Mouse (Mus musculus): ENCODE measurements around the gene Flywch2. TPM values are rescaled to one million over a fixed set of nuclear protein-coding genes. Genes with fewer than 3 reads are reported as not detected.

The Flywch2 gene
- under 1 TPM in 1 of 2 experiments, not detected in 1; 0.53 TPM for total RNA-seq (2023)

DNA sequence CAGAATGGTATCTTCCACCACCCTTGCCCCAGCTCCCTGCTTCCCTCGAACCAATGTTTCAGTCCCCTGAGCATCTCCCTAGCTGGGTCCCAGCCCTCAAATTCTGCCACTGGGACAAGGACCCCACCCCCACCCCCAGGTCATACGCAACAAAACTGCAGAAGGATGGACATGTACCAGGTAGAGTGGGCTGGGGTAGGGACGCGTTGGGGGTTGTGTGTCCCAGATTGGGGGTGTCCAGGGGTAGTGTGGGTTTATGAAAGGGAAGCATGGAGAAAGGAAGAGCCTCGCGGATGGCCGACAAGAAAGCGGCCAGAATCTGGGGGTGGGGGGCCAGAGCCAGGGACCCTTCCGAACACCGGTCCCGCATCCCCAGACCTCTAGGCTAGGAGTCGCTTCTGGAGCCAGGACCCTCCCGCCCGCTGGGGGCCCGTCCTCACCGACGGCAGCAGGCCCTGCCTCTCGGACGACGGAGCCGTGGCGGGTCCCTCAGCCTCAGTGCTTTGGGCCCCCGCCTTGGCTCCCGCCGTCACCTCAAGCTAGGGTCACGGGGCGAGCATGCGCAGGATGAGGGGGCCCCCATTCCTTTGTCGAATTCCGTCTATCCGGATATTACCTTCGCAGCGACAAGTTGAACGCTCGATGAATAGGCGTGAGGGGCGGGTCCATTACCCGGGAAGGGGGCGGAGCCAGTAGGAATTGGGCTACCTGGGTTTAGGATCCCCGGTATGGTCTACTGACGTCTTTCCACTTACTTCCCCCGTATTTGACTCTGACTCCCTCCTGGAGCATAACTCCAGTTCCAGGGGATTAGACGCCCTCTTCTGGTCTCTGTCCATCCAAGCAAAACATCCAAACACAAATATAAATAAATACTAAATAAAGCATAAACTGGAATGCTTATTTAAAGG, at the start of gene Flywch2:
Gene Flywch2, minus strand, starts transcription at position 521 of the 911 bp plus-strand sequence.

DNA sequence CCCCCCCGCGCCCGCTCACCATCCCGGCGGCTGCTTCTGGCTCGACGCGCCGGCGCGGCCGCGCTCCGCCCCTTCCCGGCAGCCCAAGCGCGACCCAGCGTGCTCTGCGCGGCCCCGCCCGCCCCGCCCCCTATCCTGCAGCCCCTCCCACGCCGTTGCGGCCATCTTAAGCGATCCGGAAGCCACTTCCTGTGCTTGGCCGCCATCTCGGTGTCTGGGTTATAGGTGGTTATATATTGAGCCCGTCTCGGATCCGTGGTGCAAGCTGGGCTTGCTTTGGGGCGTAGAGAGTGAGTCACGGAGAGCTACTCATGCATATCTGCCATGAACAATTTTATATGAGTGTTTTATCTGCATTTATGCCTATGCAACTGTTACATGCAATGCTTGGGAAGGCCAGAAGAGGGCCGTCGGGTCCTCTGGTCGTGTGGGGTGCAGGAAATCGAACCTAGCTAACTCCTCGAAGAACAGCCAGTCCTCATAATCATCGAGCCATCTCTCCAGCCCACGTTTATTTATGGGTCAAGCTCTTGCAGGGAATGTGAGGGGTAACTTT, 43.3 kb upstream of the Flywch2 start, which contains the start of gene Elob:
Gene Elob, minus strand, starts transcription at position 73 of the 556 bp plus-strand sequence.

DNA sequence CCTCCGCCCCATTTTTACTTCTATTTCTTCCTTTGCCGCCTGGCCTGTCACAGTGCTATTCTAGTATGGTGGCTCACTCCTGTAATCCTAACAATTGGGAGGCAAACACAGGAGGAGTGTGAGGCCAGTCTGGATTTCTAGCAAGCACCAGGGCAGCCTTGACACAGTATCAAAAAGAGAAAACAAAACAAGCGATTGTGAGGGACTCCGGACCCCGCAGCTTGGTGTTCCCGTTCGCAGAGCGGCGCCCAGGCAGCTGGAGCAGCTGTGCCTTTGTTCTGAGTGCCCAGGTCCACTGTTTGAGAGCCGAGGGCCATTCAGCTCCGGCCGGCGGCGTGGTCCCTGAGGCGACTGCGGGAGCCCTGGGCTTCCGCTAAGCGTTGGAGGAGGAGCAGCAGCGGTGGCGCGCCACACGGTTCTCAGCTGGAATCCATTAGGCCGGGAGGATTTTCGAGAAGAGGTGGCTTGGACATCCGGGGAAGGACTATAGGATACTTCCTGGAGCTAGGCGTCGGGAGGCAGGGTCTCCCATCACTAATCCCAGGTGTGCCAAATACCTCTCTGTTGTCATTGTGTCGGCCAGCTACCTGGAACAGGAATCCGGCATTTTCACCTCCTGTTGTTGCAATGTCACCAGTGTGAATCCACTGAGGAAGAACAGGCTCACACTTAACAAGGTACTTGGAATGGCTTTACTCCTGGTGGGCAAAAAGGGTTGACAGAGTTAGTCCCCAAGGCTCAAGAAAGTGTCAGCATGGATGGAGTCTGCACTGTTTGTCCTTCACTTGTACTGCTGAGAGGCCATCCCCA, 4.6 kb upstream of the Flywch2 start, which contains the start of gene Srrm2:
Gene Srrm2, plus strand, starts transcription at position 264 of the 810 bp plus-strand sequence.

DNA sequence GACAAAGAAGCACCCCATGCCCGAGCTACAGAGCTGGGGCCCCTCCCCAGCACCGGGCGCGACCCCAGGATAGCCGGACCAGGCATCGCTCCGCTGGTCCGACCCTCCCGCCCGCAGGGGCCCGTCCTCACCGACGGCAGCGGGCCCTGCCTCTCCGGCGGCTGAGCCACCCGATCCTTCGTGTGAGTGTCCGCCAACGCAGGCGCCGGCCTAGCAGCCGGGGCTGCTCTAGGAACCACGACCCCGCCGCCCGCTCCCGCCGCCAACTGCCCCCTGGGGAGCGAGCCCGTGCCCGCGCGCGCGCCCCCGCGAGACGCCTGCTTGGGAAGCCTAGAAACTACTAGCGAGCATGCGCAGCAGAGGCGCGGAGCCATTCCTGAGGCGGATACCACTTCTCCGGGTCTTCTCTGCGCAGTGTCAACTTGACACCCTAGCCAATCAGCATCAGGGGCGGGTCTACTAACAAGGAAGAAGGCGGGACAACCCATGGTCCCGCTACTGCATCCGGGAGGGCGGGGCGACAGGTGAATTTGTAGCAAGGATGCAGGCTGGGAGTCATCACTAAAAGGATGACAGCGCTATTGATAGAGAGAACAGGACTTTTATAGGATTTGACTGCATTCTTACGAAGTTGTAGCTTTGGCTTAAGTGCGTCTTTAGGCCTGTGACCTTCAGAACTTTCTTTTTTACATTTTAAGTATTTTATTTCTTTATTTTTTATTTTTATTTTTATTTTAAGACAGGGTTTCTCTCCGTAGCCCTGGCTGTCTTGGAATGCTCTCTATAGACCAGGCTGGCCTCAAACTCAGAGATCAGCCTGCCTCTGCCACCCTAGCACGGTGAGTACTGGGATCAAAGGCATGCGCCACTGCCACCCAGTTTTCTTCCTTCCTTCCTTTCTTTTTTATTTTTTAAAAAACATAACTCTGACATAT, 14.3 kb downstream of the Flywch2 start, which contains the start of gene Flywch1:
Gene Flywch1, minus strand, starts transcription at position 319 of the 935 bp plus-strand sequence.

DNA sequence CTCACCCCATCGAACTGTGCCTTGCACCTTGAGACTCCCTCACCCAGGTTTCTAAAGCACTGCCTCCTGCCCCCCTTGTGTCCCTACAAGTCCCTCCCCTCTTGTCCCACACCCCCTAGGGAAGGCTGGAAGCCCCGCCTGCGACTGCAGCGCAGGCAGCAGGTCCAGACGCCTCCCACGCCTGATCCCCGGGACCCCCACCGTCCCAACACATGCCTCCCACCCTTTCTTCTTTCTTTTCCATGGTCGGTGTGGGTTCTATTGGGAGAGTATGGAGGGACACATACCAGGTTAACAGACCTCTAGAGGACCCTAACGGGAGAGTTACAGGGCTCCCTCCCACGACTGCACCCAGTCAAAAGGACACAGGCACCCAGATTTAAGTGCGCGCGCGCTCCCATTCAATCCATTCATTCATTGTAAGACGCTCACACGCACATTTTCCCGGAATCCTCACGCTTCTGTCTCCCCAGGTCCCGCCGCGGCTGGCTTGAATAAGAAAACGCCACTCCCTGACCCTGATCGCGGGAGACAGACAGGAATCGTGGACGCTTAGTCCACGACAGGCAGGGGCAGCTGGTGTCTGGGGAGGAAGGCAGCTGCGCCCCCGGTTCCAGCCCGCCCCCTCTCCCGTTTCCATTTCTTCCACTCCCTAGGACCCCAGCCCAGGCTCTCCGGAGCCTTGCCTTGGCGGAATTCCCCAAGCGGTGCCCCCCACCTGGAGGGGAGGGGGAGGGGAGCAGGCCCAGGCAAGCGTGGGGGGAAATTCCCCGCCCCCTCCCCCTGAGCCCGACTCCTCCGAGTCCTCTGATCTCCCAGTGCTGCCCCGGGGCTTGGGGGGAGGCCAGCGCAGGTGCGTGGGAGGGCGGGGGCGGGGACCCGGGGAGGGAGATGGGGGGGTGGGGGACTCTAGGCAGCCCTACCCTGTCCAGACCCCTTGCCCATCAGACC, 40.3 kb downstream of the Flywch2 start, which contains the start of gene Kremen2:
Gene Kremen2, minus strand, starts transcription at position 533 of the 951 bp plus-strand sequence.

DNA sequence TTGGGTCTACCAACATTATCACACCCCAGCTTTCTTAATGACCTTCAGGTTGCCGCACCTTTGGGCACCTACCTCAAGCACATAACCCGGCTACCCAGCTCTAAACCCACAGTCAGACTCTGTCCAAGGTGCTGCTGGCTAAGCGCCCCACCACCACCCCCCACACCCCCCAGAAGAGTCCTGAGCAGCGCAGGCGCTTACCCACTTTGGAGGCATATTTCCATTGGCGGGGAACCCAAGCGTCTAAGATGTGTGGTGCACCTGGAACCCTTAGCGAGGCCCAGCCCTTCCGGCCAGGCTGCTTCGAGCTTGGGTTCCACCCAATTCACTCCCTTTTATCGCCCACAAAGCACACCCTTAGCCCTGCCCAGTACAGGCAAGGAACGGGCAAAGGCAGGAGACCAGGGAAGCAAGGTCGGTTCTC, 45.3 kb downstream of the Flywch2 start, which contains the start of gene Paqr4:
Gene Paqr4, minus strand, starts transcription at position 270 of the 424 bp plus-strand sequence.

Other genes starting within 250 kb of the Flywch2 start
- gene Zfp213, start 221.8 kb downstream of the Flywch2 start, total RNA-seq (2023), result 1 to 10 TPM; 2.6 TPM
- gene Zfp13, start 186.6 kb downstream of the Flywch2 start, total RNA-seq (2023), result under 1 TPM in 1 of 2 experiments, not detected in 1; 0.24 TPM
- not detected for gene Zscan10, start 185.2 kb downstream of the Flywch2 start, total RNA-seq (2023)
- gene Mmp25, start 140.8 kb downstream of the Flywch2 start, total RNA-seq (2023), result 100 to 1,000 TPM; 157 to 170 TPM
- gene Bicdl2, start 125.6 kb downstream of the Flywch2 start, total RNA-seq (2023), result 1 to 10 TPM; 1.6 to 2.4 TPM
- gene Hcfc1r1, start 112.5 kb downstream of the Flywch2 start, total RNA-seq (2023), result 10 to 100 TPM; 50.6 to 50.7 TPM
- 10 to 100 TPM; 19.0 to 19.2 TPM for gene Thoc6, start 112.2 kb downstream of the Flywch2 start, total RNA-seq (2023)
- 1 to 10 TPM; 4.8 to 5.1 TPM for gene Tnfrsf12a, start 108.6 kb downstream of the Flywch2 start, total RNA-seq (2023)
- not detected for gene Cldn6, start 106.8 kb downstream of the Flywch2 start, total RNA-seq (2023)
- gene Cldn9, start 102.1 kb downstream of the Flywch2 start, total RNA-seq (2023), result not detected
- not detected for gene 1520401A03Rik, start 63.3 kb downstream of the Flywch2 start, total RNA-seq (2023)
- gene Pkmyt1, start 59.7 kb downstream of the Flywch2 start, total RNA-seq (2023), result 10 to 100 TPM; 40.9 to 41.4 TPM
- gene Paqr4, start 45.2 kb downstream of the Flywch2 start, total RNA-seq (2023), result 1 to 10 TPM; 3.2 to 5.1 TPM
- not detected for gene Kremen2, start 40.2 kb downstream of the Flywch2 start, total RNA-seq (2023)
- 1 to 10 TPM; 8.7 to 9.6 TPM for gene Flywch1, start 14.5 kb downstream of the Flywch2 start, total RNA-seq (2023)
- gene Srrm2, start 4.5 kb upstream of the Flywch2 start, total RNA-seq (2023), result 100 to 1,000 TPM; 456 to 525 TPM
- 100 to 1,000 TPM; 176 to 182 TPM for gene Elob, start 43.1 kb upstream of the Flywch2 start, total RNA-seq (2023)
- not detected for gene Prss33, start 50.0 kb upstream of the Flywch2 start, total RNA-seq (2023)
- not detected for gene Prss32, start 57.8 kb upstream of the Flywch2 start, total RNA-seq (2023)
- gene Prss41, start 58.1 kb upstream of the Flywch2 start, total RNA-seq (2023), result not detected
- not detected for gene Prss21, start 82.0 kb upstream of the Flywch2 start, total RNA-seq (2023)
- not detected for gene Dcpp1, start 94.8 kb upstream of the Flywch2 start, total RNA-seq (2023)
- gene Dcpp2, start 94.8 kb upstream of the Flywch2 start, total RNA-seq (2023), result not detected
- gene Dcpp3, start 131.4 kb upstream of the Flywch2 start, total RNA-seq (2023), result not detected
- not detected for gene Sbp, start 155.6 kb upstream of the Flywch2 start, total RNA-seq (2023)
- gene Sbpl, start 169.2 kb upstream of the Flywch2 start, total RNA-seq (2023), result not detected
- gene Prss30, start 194.5 kb upstream of the Flywch2 start, total RNA-seq (2023), result not detected
- not detected for gene Prss22, start 212.0 kb upstream of the Flywch2 start, total RNA-seq (2023)